Mouse (Mus musculus) thymus, postnatal 10 days (tissue): ENCODE measurements around the gene Mt4.
A peak's percentile ranks its signal among the peaks of the same experiment; 100 is the strongest.

ENCODE experiments used
- DNase-seq, 2 experiments: peaks; one replicate each; pipeline ENCODE4 v3.0.0; 2021; ENCODE audit warnings: low spot score in 2 of 2

Mt4 gene

GRCm38 (mm10) chr8:94179713-94180560 lies 42.9 kb downstream of the Mt4 start:
- no peak for DNase-seq

- DNase-seq: no peak
These were observed 43.5 kb downstream of the Mt4 start for GRCm38 (mm10) chr8:94180561-94180908.

GRCm38 (mm10) chr8:94182055-94182929 lies 45.3 kb downstream of the Mt4 start:
- no peak for DNase-seq

- peak; percentile 36 to 66 for DNase-seq
These were observed 46.1 kb downstream of the Mt4 start for GRCm38 (mm10) chr8:94183117-94183516.

- DNase-seq: no peak
These were observed 47.4 kb downstream of the Mt4 start for GRCm38 (mm10) chr8:94184357-94184843.

- DNase-seq: no peak
These were observed 48.8 kb downstream of the Mt4 start for GRCm38 (mm10) chr8:94185791-94186190.

- DNase-seq: peak; percentile 80 to 86
These were observed 49.5 kb downstream of the Mt4 start for GRCm38 (mm10) chr8:94186542-94186941.

- DNase-seq: no peak
These were observed 50.4 kb downstream of the Mt4 start for GRCm38 (mm10) chr8:94187290-94188002.
